Mouse (Mus musculus): ENCODE measurements around the gene Gcsh. TPM values are rescaled to one million over a fixed set of nuclear protein-coding genes. Genes with fewer than 3 reads are reported as not detected.

Gcsh gene
- total and polyA plus RNA-seq, 2 experiments from 2014 or later = 24.2 to 69.3 TPM

- DNase-seq (ENCODE audit: low spot score) (no peak), ATAC-seq (ENCODE audit: insufficient read depth, low read depth) (no peak)
- no peaks in the 10 kb centered on the region for H3K4me1 ChIP-seq (ENCODE audit: control insufficient read depth, insufficient read depth)
- 54% methylated on average over 6 of the region's 6 CpGs for WGBS
- no peaks in the 10 kb centered on the region for H3K36me3 ChIP-seq (replicated peaks; ENCODE audit: control insufficient read depth, insufficient read depth, low read length)
- H3K9ac ChIP-seq (replicated peaks; ENCODE audit: low read depth, low read length) = no peak overlapping the region
- TF ChIP-seq CTCF (IDR thresholded peaks at IDR 0.05; ENCODE audit: low read depth) (no peak), EP300 (IDR thresholded peaks at IDR 0.05; ENCODE audit: low read depth) (no peak)
- no peaks in the 10 kb centered on the region for H3K27me3 ChIP-seq (ENCODE audit: control insufficient read depth, insufficient read depth, low read length)
- H3K4me3 ChIP-seq (ENCODE audit: low read depth, low read length) = no peak overlapping the region
- H3K9me3 ChIP-seq (replicated peaks; ENCODE audit: control insufficient read depth, low read length) = no peaks in the 10 kb centered on the region
- no peak overlapping the region for H3K4me2 ChIP-seq (ENCODE audit: low read depth, low read length)
- H3K27ac ChIP-seq (ENCODE audit: low read depth) = no peak overlapping the region
Measured at GRCm38 (mm10) chr8:117031476-117031875, 38.1 kb upstream of the Gcsh start.

- ATAC-seq (ENCODE audit: insufficient read depth, low read depth) (no peak), DNase-seq (ENCODE audit: low spot score) (no peak)
- H3K36me3 ChIP-seq (replicated peaks; ENCODE audit: control insufficient read depth, insufficient read depth, low read length) = no peaks in the 10 kb centered on the region
- H3K4me2 ChIP-seq (ENCODE audit: low read depth, low read length) = no peak overlapping the region
- H3K4me3 ChIP-seq (ENCODE audit: low read depth, low read length) = no peak overlapping the region
- H3K9ac ChIP-seq (replicated peaks; ENCODE audit: low read depth, low read length) = no peak overlapping the region
- no peaks in the 10 kb centered on the region for H3K9me3 ChIP-seq (replicated peaks; ENCODE audit: control insufficient read depth, low read length)
- no peaks in the 10 kb centered on the region for H3K27me3 ChIP-seq (ENCODE audit: control insufficient read depth, insufficient read depth, low read length)
- H3K4me1 ChIP-seq (ENCODE audit: control insufficient read depth, insufficient read depth) = no peaks in the 10 kb centered on the region
- WGBS = 91% methylated on average over 10 of the region's 10 CpGs
- no peak overlapping the region for H3K27ac ChIP-seq (ENCODE audit: low read depth)
- TF ChIP-seq EP300 (IDR thresholded peaks at IDR 0.05; ENCODE audit: low read depth) = no peak
- no peak for TF ChIP-seq CTCF (IDR thresholded peaks at IDR 0.05; ENCODE audit: low read depth)
Measured at GRCm38 (mm10) chr8:117028686-117029085, 35.3 kb upstream of the Gcsh start.

GRCm38 (mm10) chr8:117027601-117028000 lies 34.3 kb upstream of the Gcsh start:
- H3K4me2 ChIP-seq (ENCODE audit: low read depth, low read length) = no peak overlapping the region
- 80% methylated on average over 5 of the region's 5 CpGs for WGBS
- no peak overlapping the region for H3K4me3 ChIP-seq (ENCODE audit: low read depth, low read length)
- no peaks in the 10 kb centered on the region for H3K4me1 ChIP-seq (ENCODE audit: control insufficient read depth, insufficient read depth)
- H3K9ac ChIP-seq (replicated peaks; ENCODE audit: low read depth, low read length) = no peak overlapping the region
- H3K9me3 ChIP-seq (replicated peaks; ENCODE audit: control insufficient read depth, low read length) = no peaks in the 10 kb centered on the region
- DNase-seq (ENCODE audit: low spot score) (no peak), ATAC-seq (ENCODE audit: insufficient read depth, low read depth) (no peak)
- no peaks in the 10 kb centered on the region for H3K36me3 ChIP-seq (replicated peaks; ENCODE audit: control insufficient read depth, insufficient read depth, low read length)
- no peak overlapping the region for H3K27ac ChIP-seq (ENCODE audit: low read depth)
- no peaks in the 10 kb centered on the region for H3K27me3 ChIP-seq (ENCODE audit: control insufficient read depth, insufficient read depth, low read length)
- no peak for TF ChIP-seq EP300 (IDR thresholded peaks at IDR 0.05; ENCODE audit: low read depth)
- no peak for TF ChIP-seq CTCF (IDR thresholded peaks at IDR 0.05; ENCODE audit: low read depth)

DNA sequence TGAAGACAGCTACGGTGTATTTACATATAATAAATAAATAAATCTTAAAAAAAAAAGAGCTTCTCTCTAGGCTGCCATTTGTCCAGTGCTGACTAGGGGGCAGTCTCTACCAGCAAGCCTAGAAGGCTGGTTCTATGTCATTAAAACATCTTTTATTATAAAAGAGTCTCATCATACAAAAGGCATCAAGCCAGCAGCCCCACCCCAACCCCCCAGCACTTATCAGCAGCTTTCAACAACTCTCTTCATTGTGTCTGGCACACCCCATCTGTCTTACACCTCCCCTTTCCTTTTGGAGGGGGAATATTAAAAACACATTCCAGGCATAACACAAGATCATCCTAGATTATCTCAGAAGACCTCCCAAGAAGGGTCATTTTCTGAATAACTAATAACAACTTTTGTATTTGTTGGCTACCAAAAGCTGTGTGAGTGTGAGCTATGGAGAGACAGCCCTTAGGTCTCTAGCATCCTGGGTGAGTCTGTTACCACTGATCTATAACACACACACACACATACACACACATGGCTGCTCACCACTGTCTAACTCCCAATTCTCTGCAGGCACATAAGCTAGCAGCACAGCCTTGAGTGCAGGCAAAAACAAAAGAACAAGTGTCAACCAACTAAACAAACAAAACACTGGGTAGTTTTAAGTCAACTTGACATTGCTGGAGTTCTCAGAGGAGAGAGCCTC lies 29.1 kb upstream of the Gcsh start:
- WGBS = 59% methylated on average over 1 of the region's 1 CpGs
- Histone ChIP-seq H3K36me3 (replicated peaks; ENCODE audit: control insufficient read depth, insufficient read depth, low read length) (no peaks in the 10 kb centered on the region), H3K4me1 (ENCODE audit: control insufficient read depth, insufficient read depth) (0 out of 2 replicates have a peak, but pooled peaks cover 3% of the 10 kb centered on the region), H3K27me3 (ENCODE audit: control insufficient read depth, insufficient read depth, low read length) (no peaks in the 10 kb centered on the region), H3K9ac (replicated peaks; ENCODE audit: low read depth, low read length) (no peak overlapping the region), H3K4me3 (ENCODE audit: low read depth, low read length) (no peak overlapping the region), H3K4me2 (ENCODE audit: low read depth, low read length) (no peak overlapping the region), H3K27ac (ENCODE audit: low read depth) (no peak overlapping the region), H3K9me3 (replicated peaks; ENCODE audit: control insufficient read depth, low read length) (no peaks in the 10 kb centered on the region)
- TF ChIP-seq CTCF (IDR thresholded peaks at IDR 0.05; ENCODE audit: low read depth) (peak; percentile 22; the same call in 1 of the 2 replicates), EP300 (IDR thresholded peaks at IDR 0.05; ENCODE audit: low read depth) (no peak)
- no peak for DNase-seq (ENCODE audit: low spot score)
- ATAC-seq (ENCODE audit: insufficient read depth, low read depth) = no peak

DNA sequence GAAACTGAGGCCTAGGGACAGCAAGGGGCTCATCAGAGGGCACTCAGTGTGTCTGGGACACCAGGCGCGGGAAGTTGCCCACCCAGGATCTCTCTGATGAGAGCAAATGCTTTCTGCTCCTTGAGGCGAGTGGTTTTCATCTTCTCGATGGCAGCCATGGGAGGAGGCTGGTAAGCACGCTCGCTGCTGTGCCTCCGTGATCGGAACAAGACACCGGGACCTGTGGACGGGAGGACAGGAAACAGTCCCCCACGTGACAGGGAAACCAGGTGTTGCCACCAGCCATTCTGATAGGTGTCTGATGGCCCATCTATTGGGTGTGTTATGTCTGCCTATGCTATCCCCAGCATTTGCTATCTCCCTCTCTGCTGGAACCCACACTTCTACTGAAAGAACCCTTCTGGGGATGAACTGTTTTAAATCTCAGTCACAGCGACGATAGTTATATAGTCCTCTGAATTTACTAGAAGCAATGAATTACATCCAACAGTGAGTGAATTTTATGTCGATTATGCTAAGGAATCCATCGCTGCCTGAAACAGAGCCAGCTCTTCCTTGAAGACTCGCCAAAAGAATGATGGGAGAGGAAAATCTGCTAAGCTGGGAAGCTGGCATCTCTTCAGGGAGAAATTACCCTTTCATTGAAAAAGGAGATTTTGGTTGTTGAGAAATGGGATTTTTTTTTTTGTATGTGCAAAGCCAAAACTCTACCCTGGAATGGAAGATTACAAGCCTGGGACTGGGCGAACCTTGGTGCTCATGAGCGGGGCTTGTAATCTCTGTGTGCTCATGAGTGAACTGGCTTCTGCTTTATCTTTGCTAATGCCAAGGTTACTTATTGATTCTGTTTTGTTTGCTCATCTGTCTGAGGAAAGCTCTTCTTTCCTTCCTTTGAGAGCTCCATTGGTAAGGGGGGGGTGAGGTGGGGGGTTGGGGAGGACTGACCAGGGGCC lies 26.3 kb upstream of the Gcsh start:
- Histone ChIP-seq H3K27ac (ENCODE audit: low read depth) (no peak overlapping the region), H3K9me3 (replicated peaks; ENCODE audit: control insufficient read depth, low read length) (no peaks in the 10 kb centered on the region), H3K4me3 (ENCODE audit: low read depth, low read length) (no peak overlapping the region), H3K36me3 (replicated peaks; ENCODE audit: control insufficient read depth, insufficient read depth, low read length) (no peaks in the 10 kb centered on the region), H3K4me1 (ENCODE audit: control insufficient read depth, insufficient read depth) (0 out of 2 replicates have a peak, but pooled peaks cover 3% of the 10 kb centered on the region), H3K4me2 (ENCODE audit: low read depth, low read length) (no peak overlapping the region), H3K27me3 (ENCODE audit: control insufficient read depth, insufficient read depth, low read length) (no peaks in the 10 kb centered on the region), H3K9ac (replicated peaks; ENCODE audit: low read depth, low read length) (no peak overlapping the region)
- no peak for DNase-seq (ENCODE audit: low spot score)
- 73% methylated on average over 18 of the region's 18 CpGs for WGBS
- TF ChIP-seq CTCF (IDR thresholded peaks at IDR 0.05; ENCODE audit: low read depth) (no peak), EP300 (IDR thresholded peaks at IDR 0.05; ENCODE audit: low read depth) (no peak)
- no peak for ATAC-seq (ENCODE audit: insufficient read depth, low read depth)

All from heart, postnatal 0 days (tissue).